Comparison of ENCODE assay signal across 9 mouse cellular contexts in the genomic region with DNA sequence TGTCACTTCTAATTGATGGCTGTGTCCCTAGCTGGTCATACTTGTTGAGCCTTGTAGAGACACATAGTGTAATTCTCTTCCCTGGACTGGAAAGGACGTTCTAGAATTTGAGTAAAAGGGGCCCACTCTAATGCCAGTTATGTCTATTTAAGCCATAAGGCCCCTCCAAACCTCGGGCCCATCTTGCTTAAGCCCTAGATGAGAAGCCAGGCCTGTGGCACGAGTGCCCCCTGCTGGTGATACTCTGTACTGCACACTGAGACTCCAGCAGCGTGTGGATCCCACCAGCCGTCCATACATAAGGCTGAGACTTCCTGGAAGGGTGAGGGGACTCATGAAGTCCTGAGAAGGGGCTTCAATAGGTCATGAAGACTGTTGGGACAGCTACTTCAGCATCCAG. TPM values are rescaled to one million over a fixed set of nuclear protein-coding genes. Genes with fewer than 3 reads are reported as not detected.
A peak's percentile ranks its signal among the peaks of the same experiment; 100 is the strongest.
DNase-seq lines count a peak whose midpoint lies in the region; ATAC-seq and TF ChIP-seq lines count a peak whose summit lies in the region.
"Had no signal": no experiment of that assay in that cellular context is flagged by ENCODE, and none has a peak within 500 bp of the region (broad histone marks: within the 10 kb centered on the region; RNA-seq: fewer than 3 reads in every experiment).

No protein-coding gene starts in this region.

- no peak overlapping the region for H3K4me3 ChIP-seq in bone marrow macrophage, adult 2 months (ENCODE audit: insufficient read depth, low read length)
- no peak overlapping the region for H3K4me3 ChIP-seq in forebrain, embryonic 10.5 days
- H3K4me3 ChIP-seq: limb, embryonic 12.5 days had no signal

- peak; percentile 97 for TF ChIP-seq CTCF in bone marrow macrophage, adult 2 months (IDR thresholded peaks at IDR 0.05; ENCODE audit: low read depth, low read length)

- peak; percentile 40 for DNase-seq in Muller cell, postnatal 12 days (ENCODE audit: inconsistent ontology term)
- DNase-seq in forebrain, embryonic 10.5 days (ENCODE audit: extremely low spot score, low spot score), result peak; percentile 85
- peak; percentile 80 to 87 for DNase-seq in heart, postnatal 14 days
- peak; percentile 88 to 92 for DNase-seq in layer of hippocampus, postnatal 14 days (ENCODE audit: low spot score in 2 of 2)
- peak; percentile 89 to 90 for DNase-seq in right cerebral cortex, adult 2 months (ENCODE audit: low spot score in 2 of 2)
- DNase-seq in urinary bladder, postnatal 36 days (ENCODE audit: low spot score in 2 of 2), result peak; percentile 27 to 57

- no peak overlapping the region for H3K27ac ChIP-seq in bone marrow macrophage, adult 2 months (ENCODE audit: insufficient read depth, low read depth, low read length)
- no peak overlapping the region for H3K27ac ChIP-seq in forebrain, embryonic 10.5 days
- H3K27ac ChIP-seq: limb, embryonic 12.5 days had no signal

- H3K27me3 ChIP-seq in forebrain, embryonic 10.5 days (ENCODE audit: poor library complexity, severe bottlenecking), result no peaks in the 10 kb centered on the region
- H3K27me3 ChIP-seq: limb, embryonic 12.5 days had no signal

- H3K4me1 ChIP-seq in bone marrow macrophage, adult 2 months (ENCODE audit: control insufficient read depth, insufficient read depth, low read length), result 0 out of 2 replicates have a peak, but pooled peaks cover 2% of the 10 kb centered on the region
- peaks cover 10% of the 10 kb centered on the region for H3K4me1 ChIP-seq in forebrain, embryonic 10.5 days
- H3K4me1 ChIP-seq: limb, embryonic 12.5 days had no signal

- H3K36me3 ChIP-seq in forebrain, embryonic 10.5 days (replicated peaks), result no peaks in the 10 kb centered on the region
- H3K36me3 ChIP-seq: limb, embryonic 12.5 days had no signal

- WGBS in forebrain, embryonic 10.5 days, result 1% methylated on average over 5 of the region's 5 CpGs

- no peak for TF ChIP-seq POLR2A in bone marrow macrophage, adult 2 months (IDR thresholded peaks at IDR 0.05; ENCODE audit: borderline replicate concordance, low read depth, low read length)

- peak; percentile 84 for ATAC-seq in megakaryocyte, adult 5-6 weeks (ENCODE audit: poor library complexity, severe bottlenecking)

- no peaks in the 10 kb centered on the region for H3K9me3 ChIP-seq in forebrain, embryonic 10.5 days
- H3K9me3 ChIP-seq: limb, embryonic 12.5 days had no signal

- intact Hi-C loops in heart, postnatal 14 days (cut with DNase I), result loop anchor here (1.0 kb wide), 2 partner anchors 121 to 157 kb away; no protein-coding TSS in a partner anchor

RNA-seq across cellular contexts. Expression of gene Elfn2, which starts 25.6 kb away (rescaled TPM):
- not detected in 2 replicates for polyA plus RNA-seq in bone marrow macrophage, adult 2 months (2012; ENCODE audit: insufficient read depth, insufficient read length, missing spikeins)
- polyA plus RNA-seq in forebrain, embryonic 10.5 days (2016; fragmentation: Nextera tagmentation; extraction: Ambion mirVana), result 0.05 and 0.15 TPM in 2 replicates
- 1 to 10 TPM; 3.5 to 4.2 TPM for total RNA-seq in heart, postnatal 14 days (2021)
- total RNA-seq in layer of hippocampus, postnatal 14 days (2021), result 100 to 1,000 TPM; 161 to 171 TPM
- total RNA-seq in megakaryocyte, adult 5-6 weeks (2015), result 0.02 TPM in 1 of 2 replicates, not detected in the other
- not detected in 2 replicates for total RNA-seq in megakaryocyte, adult 5-6 weeks (2017)

RNA-seq across cellular contexts. Expression of gene Mfng, which starts 29.1 kb away (rescaled TPM):
- polyA plus RNA-seq in bone marrow macrophage, adult 2 months (2012; ENCODE audit: insufficient read depth, insufficient read length, missing spikeins), result 14.0 and 16.2 TPM in 2 replicates
- 71.1 and 83.6 TPM in 2 replicates for polyA plus RNA-seq in forebrain, embryonic 10.5 days (2016; fragmentation: Nextera tagmentation; extraction: Ambion mirVana)
- 10 to 100 TPM; 14.0 to 14.6 TPM for total RNA-seq in heart, postnatal 14 days (2021)
- total RNA-seq in layer of hippocampus, postnatal 14 days (2021), result 1 to 10 TPM; 7.9 to 8.3 TPM
- 8.8 and 9.8 TPM in 2 replicates for total RNA-seq in megakaryocyte, adult 5-6 weeks (2015)
- 5.7 and 5.8 TPM in 2 replicates for total RNA-seq in megakaryocyte, adult 5-6 weeks (2017)

RNA-seq across cellular contexts. Expression of gene Card10, which starts 58.6 kb away (rescaled TPM):
- polyA plus RNA-seq in bone marrow macrophage, adult 2 months (2012; ENCODE audit: insufficient read depth, insufficient read length, missing spikeins), result 0.23 TPM in 1 of 2 replicates, not detected in the other
- polyA plus RNA-seq in forebrain, embryonic 10.5 days (2016; fragmentation: Nextera tagmentation; extraction: Ambion mirVana), result 2.4 and 2.6 TPM in 2 replicates
- total RNA-seq in heart, postnatal 14 days (2021), result 10 to 100 TPM; 20.3 to 20.6 TPM
- total RNA-seq in layer of hippocampus, postnatal 14 days (2021), result 1 to 10 TPM; 4.8 to 4.9 TPM
- total RNA-seq in megakaryocyte, adult 5-6 weeks (2015), result 2.3 and 2.7 TPM in 2 replicates
- 0.92 and 1.1 TPM in 2 replicates for total RNA-seq in megakaryocyte, adult 5-6 weeks (2017)

Comparison
In these comparisons a context has a peak if more than half of its experiments do, and no peak if none do; other contexts are left out.
1. DNase-seq: peak in every context shown above with its lines; median percentile 90 in layer of hippocampus, postnatal 14 days; 90 in right cerebral cortex, adult 2 months; 85 in forebrain, embryonic 10.5 days; 84 in heart, postnatal 14 days; 42 in urinary bladder, postnatal 36 days; 40 in Muller cell, postnatal 12 days.
2. RNA of gene Elfn2, which starts 25.6 kb away (total RNA-seq): 161 to 171 TPM in layer of hippocampus, postnatal 14 days; 3.5 to 4.2 TPM in heart, postnatal 14 days and 0.02 TPM in megakaryocyte, adult 5-6 weeks; every median in the first group is over 10 times any median in the second.